In the genomic region with DNA sequence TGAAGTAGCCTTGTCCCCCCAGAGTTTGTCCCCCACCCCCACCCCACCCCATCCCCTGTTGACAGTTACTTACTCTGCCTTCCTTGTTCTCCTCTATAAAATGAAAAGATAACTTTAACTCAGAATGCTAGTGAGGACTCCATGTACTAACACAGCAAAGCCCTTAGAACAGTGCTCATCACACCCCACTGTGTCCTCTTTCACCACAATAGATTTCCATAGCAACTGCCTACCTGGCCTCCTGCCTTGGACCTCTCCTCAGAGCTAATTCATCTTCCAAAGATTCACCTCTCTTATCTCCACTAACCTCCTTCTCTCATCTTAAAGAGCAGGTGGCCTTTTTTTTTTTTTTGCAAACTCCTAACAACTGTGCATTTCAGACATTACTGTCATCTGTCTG, we compare ENCODE assay signal across 23 mouse cellular contexts.
"Had no signal": no experiment of that assay in that cellular context is flagged by ENCODE, and none has a peak within 500 bp of the region (broad histone marks: within the 10 kb centered on the region; RNA-seq: fewer than 3 reads in every experiment).

No protein-coding gene starts in this region.

- H3K9ac ChIP-seq: limb, embryonic 12.5 days; limb, embryonic 15.5 days; liver, embryonic 14.5 days; liver, postnatal 0 days; lung, embryonic 14.5 days; midbrain, embryonic 12.5 days; neural tube, embryonic 13.5 days had no signal

- ATAC-seq: intestine, embryonic 16.5 days; liver, postnatal 0 days; lung, postnatal 0 days had no signal

- H3K4me1 ChIP-seq: limb, embryonic 12.5 days; limb, embryonic 15.5 days; midbrain, embryonic 12.5 days; neural tube, embryonic 13.5 days had no signal

- H3K27ac ChIP-seq: limb, embryonic 12.5 days; limb, embryonic 15.5 days; liver, embryonic 14.5 days; macrophage; midbrain, embryonic 12.5 days; neural tube, embryonic 13.5 days; stomach, postnatal 0 days had no signal

- H3K4me3 ChIP-seq: limb, embryonic 12.5 days; limb, embryonic 15.5 days; midbrain, embryonic 12.5 days; myocyte; neural tube, embryonic 13.5 days had no signal

- H3K9me3 ChIP-seq: limb, embryonic 12.5 days; limb, embryonic 15.5 days; midbrain, embryonic 12.5 days; neural tube, embryonic 13.5 days had no signal

- DNase-seq: kidney, adult 18-20 months; kidney, adult 9 months; kidney, postnatal 14 days; kidney, postnatal 4 days; left cerebral cortex, postnatal 4 days; liver, postnatal 0 days; lung, embryonic 14.5 days; retina, postnatal 1 day; right cerebral cortex, postnatal 4 days; thymus, adult 2 months; thymus, postnatal 14 days; thymus, postnatal 4 days had no signal

- H3K36me3 ChIP-seq: limb, embryonic 12.5 days; limb, embryonic 15.5 days; midbrain, embryonic 12.5 days; neural tube, embryonic 13.5 days had no signal

- H3K4me2 ChIP-seq: limb, embryonic 12.5 days; limb, embryonic 15.5 days; liver, embryonic 11.5 days; lung, embryonic 14.5 days; midbrain, embryonic 12.5 days; neural tube, embryonic 13.5 days had no signal

- H3K27me3 ChIP-seq: limb, embryonic 12.5 days; limb, embryonic 15.5 days; midbrain, embryonic 12.5 days; neural tube, embryonic 13.5 days had no signal
